Mouse (Mus musculus) NIH3T3 (cell line): Measurements from ENCODE around the gene Heatr1.
A peak's percentile ranks its signal among the peaks of the same experiment; 100 is the strongest.
"Not testable (repeated sequence)": the region's sequence is repeated elsewhere in the genome, so short reads cannot be mapped to it uniquely, and the experiment has no call there.

Experiments
- DNase-seq: peaks from one replicate; pipeline ENCODE4 v3.0.0-alpha.2; 2012; ENCODE audit warnings: low read depth

Heatr1 gene

DNA sequence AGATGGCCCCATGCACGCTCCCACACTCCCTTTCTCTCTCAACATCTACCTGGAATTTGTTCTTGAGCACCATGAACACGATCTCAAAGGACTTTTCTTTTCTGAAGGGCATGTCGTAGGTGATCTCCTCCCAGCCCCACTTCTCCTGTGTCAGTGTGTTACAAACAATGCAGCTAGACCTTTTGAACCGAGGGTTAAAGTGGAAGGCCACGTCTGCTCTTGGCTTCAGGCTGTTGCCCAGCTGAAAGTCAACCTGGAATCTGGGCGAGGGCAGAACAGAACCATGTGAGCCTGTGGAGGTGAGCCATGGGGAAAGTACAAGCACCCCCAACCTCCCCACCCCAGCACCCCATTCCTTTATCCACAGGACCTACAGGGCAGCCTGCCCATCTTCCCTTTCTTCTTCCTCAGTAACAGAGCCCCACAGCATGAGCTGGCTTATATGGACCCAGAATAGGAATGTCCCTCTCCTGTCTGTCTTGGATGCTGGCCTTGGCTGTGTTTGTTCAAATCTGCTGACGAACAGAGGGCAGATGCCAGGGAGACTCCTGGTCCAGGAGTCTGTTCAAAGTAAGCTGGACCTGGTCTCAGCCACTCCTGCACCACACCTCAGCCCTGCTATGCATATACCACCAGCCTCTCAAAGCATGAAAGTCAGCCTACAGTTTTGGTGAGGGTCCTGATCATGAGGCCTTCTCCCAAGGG, 60.0 kb downstream of the Heatr1 start:
- DNase-seq: no peak

DNA sequence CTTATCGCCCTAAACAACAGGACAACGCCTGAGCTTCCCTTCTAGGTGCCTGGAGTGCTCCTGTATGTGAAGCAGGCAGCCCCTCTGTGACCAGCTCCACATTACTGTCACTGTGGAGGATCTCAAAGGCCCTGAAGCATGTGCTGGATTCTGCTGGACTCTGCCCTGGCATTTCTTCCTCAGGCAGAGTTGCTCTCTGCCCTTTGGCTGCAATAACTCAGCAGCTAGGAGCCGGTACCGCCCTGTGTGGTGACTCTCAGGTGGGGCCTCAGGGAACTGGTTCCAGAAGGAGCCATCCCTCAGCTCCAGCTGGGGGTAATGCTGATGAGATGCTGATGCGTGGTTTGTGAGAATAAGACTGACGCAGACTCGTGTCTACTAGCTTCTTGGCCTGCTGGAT, 61.9 kb downstream of the Heatr1 start:
- DNase-seq: no peak

DNA sequence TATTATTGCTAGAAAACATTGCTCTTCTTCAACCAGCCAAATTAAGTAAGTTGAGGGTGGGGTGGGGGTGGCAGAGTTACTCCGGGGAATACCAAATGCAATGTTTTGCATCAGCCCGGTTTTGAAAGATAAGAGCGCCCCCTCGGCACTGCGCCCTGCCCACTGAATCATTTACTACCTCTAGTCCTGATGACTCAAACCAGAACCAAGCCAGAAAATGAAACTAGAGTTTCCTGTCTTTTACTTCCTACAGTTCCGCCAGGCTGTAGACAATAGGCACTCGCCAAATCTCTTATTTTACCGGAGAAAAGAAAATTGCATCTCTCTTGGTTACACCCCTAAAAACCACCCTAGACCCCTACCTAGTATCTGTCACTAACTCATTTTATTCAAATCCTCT, 65.6 kb downstream of the Heatr1 start:
- DNase-seq: peak; percentile 87

DNA sequence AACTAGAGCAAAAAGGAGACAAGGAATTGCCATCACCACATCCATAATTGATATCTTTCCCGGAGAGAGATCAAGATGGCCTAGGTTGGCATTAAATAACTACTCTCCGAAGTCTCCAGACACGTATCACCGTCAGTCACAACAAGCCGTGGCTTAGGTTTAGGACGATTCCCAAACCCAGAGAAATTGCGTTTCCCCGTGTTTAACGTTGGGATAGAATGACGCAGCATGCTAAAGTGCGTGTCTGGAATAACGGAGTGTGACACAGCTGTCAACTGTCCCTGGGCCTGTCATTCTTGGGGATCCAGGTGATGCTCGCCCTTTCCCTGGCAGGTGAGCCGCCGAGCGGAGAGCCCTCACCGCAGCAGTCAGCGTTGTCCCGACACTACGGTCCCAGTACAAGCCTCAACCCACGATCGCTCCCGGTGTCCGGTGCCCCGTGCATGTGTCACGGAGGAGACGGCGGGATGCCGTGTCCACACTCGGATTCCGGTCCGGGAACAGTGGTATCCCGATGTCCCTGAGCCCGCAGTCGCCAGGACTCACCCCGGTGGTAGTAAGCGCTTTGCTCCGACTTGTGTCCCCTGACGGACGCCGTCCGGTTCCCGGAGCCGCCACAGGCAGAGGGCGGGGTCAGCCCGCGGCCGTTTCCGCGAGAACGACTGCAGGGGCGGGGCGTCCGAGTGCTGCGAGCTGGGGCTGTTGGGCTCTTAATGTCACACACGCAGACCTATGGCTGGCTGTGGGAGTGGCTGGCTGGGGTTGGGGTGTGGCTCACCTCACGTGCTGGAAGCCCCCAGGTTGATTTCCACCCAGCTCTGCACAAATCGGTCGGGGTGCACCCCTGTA, 66.3 kb downstream of the Heatr1 start:
- DNase-seq: peak; percentile 93

DNA sequence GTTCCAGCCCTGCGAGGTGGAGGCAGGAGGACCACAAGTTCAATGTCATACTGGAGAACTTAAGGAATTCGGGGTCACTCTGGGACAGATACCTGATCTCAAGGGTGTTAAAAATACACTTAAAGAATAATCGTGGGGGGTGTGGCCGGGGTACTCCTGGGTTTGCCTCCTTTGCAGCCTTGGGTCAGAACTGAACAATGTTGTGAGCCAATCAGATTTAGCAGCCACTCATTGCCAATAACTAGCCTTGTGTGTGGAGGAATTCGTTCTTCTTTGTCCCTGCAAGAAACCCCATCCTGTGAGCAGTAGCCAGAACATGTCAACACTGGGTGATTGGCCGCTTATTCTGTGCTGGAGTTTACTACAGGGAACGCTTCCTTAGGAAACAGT, 66.9 kb downstream of the Heatr1 start:
- DNase-seq: peak; percentile 46

DNA sequence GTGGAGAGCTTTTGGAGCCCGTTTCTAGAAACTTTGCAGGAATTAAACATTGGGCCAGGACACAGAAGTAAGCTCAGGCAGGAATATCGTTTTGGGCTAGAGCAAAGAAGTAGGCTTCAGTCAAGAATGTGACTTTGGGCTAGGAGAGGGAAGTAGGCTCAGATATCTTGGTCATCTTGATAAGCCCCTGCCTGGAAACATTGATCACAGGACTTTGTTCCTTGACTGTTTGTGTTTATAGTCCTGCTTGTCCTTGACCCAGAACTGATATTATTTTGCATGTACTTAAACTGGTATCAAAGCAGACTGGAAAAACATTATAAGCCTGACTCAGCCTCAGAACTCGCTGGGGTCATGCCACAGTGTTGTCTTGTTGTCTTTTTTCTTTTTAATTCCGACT, 67.8 kb downstream of the Heatr1 start:
- no peak for DNase-seq

DNA sequence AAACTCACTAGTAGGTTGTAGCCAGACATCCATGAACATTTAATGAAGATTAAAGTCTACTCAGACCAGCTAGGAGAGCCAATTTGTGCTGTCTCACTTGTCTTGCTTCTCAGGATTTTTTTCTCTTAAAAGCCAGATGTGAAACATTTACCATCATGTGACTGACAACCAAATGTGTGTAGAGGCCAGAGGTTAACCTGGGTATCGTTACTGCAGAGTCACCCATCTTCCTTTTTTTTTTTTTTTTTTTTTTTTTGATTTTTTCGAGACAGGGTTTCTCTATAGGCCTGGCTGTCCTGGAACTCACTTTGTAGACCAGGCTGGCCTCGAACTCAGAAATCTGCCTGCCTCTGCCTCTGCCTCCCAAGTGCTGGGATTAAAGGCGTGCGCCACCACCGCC, 69.3 kb downstream of the Heatr1 start:
- DNase-seq: not testable (repeated sequence)

DNA sequence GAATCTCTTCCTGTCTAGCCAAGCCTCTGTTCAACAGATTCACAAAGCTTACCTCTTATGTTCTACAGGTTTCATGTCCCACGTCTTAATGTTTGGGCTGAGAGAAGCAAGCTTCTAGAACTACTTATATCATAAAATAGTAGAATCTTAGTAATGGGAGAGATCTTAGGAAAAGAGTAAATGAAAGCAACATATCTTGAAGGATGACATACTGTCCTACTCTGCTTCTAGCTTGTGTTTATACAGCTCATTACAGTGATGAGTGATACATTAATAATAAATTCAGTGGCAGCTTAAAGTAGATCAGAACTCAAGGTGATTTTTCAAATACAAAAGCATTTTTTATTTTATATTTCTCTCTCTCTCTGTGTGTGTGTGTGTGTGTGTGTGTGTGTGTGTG, 70.0 kb downstream of the Heatr1 start, which contains the start of gene Lgals8:
Gene Lgals8, minus strand, starts transcription at position 101 of the 400 bp plus-strand sequence.
- DNase-seq: no peak

DNA sequence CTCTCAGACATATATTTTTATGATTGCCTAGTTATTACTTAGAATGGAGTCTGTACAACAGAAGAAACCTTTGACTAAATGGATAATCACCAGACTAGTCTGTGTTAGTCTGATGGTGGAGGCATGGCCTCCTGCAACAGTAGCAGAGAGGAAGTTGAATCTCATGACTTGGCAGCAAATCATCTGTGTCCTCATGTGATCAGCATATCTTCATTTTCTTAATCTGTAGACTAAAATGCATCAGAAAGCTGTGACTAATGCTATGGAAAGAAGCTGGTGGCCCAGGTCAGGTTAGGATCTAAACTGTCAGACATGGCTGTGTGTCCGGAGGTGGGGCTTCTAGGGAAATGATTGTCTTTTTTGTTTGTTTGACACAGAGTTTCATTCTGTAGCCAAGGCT, 73.7 kb downstream of the Heatr1 start:
- DNase-seq: peak; percentile 27

DNA sequence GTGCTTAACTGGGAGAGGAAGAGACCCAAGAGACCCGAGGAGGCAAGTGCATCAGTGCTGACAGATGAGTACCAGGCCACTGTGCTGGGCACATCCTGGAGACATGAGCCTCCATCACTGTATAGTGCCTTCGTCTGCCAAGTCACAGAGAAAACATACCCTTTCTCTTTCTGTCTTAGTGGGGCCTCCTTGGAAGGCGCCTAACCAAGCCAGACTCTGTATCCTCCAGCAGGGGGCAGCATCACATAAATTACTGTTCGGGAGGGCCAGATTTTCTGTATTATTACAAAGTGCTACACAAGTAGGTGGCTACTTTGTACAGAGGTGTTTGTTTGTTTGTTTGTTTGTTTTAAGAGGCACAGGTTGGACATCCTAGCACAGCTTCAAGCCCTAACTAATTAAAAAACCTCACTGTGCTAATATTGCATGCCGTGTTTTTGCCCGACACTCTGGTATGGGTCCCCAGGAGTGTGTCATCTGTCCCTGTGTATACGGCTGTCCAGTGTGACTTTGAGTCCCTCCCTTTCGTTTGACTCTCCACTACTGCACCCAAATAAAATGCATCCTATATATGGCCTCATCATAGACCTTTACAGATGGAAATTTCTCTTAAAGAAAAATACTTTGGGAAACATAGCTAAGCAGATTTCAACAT, 79.0 kb downstream of the Heatr1 start:
- DNase-seq: peak; percentile 89

DNA sequence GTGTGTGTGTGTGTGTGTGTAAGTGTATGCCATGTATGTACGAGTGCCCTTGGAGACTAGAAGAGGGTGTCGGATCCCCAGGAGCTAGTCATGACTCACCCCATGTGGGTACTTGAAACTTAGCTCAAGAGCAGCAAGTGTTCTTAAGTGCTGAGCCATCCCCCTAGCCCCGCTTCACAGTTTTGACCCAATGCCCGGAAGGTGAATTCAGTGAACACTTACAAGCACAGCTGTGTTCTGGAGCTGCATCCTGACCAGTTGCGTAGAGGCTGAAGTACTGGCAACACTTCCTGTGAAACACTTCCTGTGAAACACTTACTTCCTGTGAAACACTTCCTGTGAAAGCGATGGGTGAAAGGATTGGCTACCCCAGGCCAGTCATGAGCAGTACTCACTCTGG, 80.4 kb downstream of the Heatr1 start:
- DNase-seq: no peak

DNA sequence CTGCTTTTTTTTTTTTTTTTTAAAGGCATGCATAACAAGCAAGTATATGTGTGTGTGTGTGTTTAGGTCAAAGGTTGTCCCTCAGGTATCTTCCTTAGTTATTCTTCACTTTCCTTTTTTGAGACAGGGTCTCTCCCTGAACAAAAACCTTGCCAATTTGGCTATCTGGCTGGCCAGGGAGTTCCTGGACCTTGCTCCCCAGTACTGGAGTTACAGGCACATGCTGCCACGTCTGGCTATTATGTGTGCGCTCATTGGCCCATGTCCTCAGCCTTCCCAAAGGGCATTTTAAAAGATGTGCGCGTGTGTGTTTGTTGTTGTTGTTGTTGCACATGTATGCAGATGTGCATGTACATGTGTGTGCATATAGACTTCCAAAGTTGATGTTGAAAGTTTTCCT, 82.1 kb downstream of the Heatr1 start:
- DNase-seq: no peak

DNA sequence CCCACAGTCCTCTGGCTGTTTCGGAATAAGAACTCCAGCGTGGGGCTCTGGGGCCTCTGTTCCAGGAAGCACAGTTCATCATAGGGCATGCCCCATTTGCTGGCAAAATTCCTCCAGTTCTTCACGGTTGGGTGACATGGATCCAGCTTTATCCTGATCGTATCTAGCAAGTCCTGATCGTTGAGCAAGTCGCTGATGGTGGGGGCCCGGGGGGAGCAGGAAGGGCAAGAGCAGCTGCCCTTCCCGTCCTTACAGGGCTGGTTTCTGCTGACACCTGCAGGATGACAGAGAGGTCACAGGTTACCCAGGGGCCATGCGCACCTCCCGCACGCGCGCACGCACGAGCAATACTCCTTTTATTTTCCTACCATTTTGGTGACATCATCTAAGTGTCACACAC, 83.5 kb downstream of the Heatr1 start:
- DNase-seq: no peak

DNA sequence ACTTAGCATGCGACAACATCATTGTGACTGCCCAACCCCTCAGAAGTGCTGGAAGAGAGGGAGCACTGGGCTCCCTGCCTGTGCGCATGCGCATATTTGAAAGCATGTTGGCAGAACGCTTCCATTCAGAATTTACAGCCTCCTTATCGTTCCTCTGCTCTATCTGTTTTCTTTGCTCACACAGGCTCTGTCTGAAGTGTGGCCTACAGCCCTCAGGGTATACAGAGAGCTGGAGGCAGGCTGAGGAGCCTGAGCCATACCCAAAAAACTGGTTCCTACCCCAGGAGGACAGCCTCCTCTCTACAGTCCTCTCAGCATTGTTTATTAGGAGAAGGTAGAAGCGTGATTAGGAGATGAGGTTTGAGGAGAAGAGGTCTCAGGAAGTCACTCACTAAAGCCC, 85.0 kb downstream of the Heatr1 start:
- no peak for DNase-seq

DNA sequence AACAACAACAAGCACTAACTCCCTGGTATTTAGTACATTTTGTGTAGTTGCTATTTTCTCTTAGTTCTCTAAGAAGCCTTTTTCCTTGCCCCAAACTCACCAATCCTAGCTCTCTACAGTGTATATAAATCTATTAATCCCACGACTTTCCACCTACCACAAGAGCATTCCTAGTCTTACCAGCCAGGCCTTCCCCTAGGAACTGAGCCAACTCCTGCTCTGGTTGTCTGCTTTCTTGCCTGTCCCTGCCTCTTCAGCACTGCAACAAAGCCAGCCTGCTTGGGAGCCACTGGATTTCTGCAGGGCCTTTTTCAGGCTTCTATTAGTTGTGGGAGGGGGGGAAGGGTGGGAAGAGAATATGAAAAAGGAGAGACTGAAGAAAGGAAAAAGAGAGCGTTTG, 90.4 kb downstream of the Heatr1 start:
- peak; percentile 43 for DNase-seq

DNA sequence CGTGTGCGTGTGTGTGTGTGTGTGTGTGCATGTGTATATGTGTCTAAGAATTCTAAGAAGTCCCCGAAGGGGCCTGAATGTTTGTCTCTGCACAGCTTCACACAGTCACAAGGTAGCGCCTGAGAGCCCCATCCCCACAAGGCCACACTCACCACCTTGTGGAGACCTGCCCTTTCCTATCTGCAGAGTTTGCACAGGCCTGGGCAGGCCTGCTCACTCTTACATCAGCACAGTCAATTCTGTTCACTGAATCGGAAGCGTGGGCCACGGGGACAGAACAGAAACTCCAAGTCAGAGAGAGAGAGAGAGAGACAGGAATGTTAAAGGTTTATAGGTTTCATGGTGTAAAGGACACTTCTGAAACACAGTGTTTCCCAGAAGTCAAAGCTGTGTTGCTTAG, 90.8 kb downstream of the Heatr1 start:
- DNase-seq: no peak
